Mouse (Mus musculus) ES-Bruce4 (cell line): ENCODE measurements around the gene Stk32b. TPM values are rescaled to one million over a fixed set of nuclear protein-coding genes. Genes with fewer than 3 reads are reported as not detected.

Source experiments
- H3K27ac ChIP-seq: 2 replicates; pipeline ENCODE4 v1.5.1; 2012; ENCODE audit warnings: low read length, inconsistent platforms; ENCODE audit not compliant: insufficient read depth
- H3K27me3 ChIP-seq: 2 replicates; pipeline ENCODE4 v1.6.1; 2012; ENCODE audit warnings: mild to moderate bottlenecking, low read length, inconsistent platforms; ENCODE audit not compliant: control insufficient read depth, poor library complexity, insufficient read depth, severe bottlenecking
- H3K36me3 ChIP-seq: 2 replicates; pipeline ENCODE4 v1.6.1; 2012; ENCODE audit warnings: inconsistent platforms, mild to moderate bottlenecking, low read length, moderate library complexity; ENCODE audit not compliant: control insufficient read depth, poor library complexity, insufficient read depth, severe bottlenecking
- H3K4me1 ChIP-seq: one replicate; pipeline ENCODE4 v1.8.1; 2011; ENCODE audit warnings: low read length; ENCODE audit not compliant: control insufficient read depth, insufficient read depth
- H3K4me3 ChIP-seq: 2 replicates; pipeline ENCODE4 v1.5.1; 2011; ENCODE audit warnings: low read depth, mild to moderate bottlenecking, low read length
- H3K9ac ChIP-seq: 2 replicates; pipeline ENCODE4 v1.6.1; 2012; ENCODE audit warnings: low read depth, mild to moderate bottlenecking, inconsistent platforms; ENCODE audit not compliant: poor library complexity, severe bottlenecking
- H3K9me3 ChIP-seq: replicated peaks from 2 replicates; pipeline ENCODE4 v1.6.1; 2012; ENCODE audit warnings: mild to moderate bottlenecking, low read length, inconsistent platforms; ENCODE audit not compliant: control insufficient read depth, poor library complexity, insufficient read depth, severe bottlenecking
- CTCF ChIP-seq: IDR thresholded peaks from one replicate; pipeline ENCODE4 v1.8.1; 2011; ENCODE audit warnings: low read depth, low read length
- EP300 ChIP-seq: IDR thresholded peaks from 2 replicates; pipeline ENCODE4 v1.6.1; 2011; ENCODE audit warnings: low read depth, low read length; ENCODE audit not compliant: insufficient read depth
- POLR2A ChIP-seq: IDR thresholded peaks from one replicate; pipeline ENCODE4 v1.8.1; 2011; ENCODE audit warnings: low read length; ENCODE audit not compliant: insufficient read depth
- polyA plus RNA-seq: library from polyadenylated mRNA; stranded (reverse); fragments of >200 nt; gene quantifications from 2 replicates; pipeline ENCODE4 v1.2.4, GENCODE M21; 2011; ENCODE audit warnings: low read depth; ENCODE audit not compliant: missing spikeins, insufficient read depth, insufficient read length

The Stk32b gene
- polyA plus RNA-seq, 1 experiment = 0.40 TPM

GRCm38 (mm10) chr5:37575427-37575826, 141.5 kb downstream of the Stk32b start:
- Histone ChIP-seq H3K9me3 (no peaks in the 10 kb centered on the region), H3K4me1 (no peaks in the 10 kb centered on the region), H3K36me3 (no peaks in the 10 kb centered on the region), H3K4me3 (no peak overlapping the region), H3K9ac (no peak overlapping the region), H3K27ac (no peak overlapping the region), H3K27me3 (no peaks in the 10 kb centered on the region)
- no peak for TF ChIP-seq CTCF
- no peak for TF ChIP-seq POLR2A
- no peak for TF ChIP-seq EP300

- TF ChIP-seq EP300 (no peak), POLR2A (no peak), CTCF (no peak)
- Histone ChIP-seq H3K4me3 (no peak overlapping the region), H3K27ac (no peak overlapping the region), H3K9me3 (no peaks in the 10 kb centered on the region), H3K4me1 (no peaks in the 10 kb centered on the region), H3K9ac (no peak overlapping the region), H3K36me3 (no peaks in the 10 kb centered on the region), H3K27me3 (no peaks in the 10 kb centered on the region)
Observed at GRCm38 (mm10) chr5:37557274-37557815, 159.6 kb downstream of the Stk32b start.

GRCm38 (mm10) chr5:37554231-37554630, 162.7 kb downstream of the Stk32b start:
- H3K36me3 ChIP-seq = no peaks in the 10 kb centered on the region
- TF ChIP-seq EP300 (no peak), CTCF (no peak), POLR2A (no peak)
- no peaks in the 10 kb centered on the region for H3K4me1 ChIP-seq
- no peaks in the 10 kb centered on the region for H3K9me3 ChIP-seq
- no peak overlapping the region for H3K27ac ChIP-seq
- H3K4me3 ChIP-seq = no peak overlapping the region
- H3K27me3 ChIP-seq = no peaks in the 10 kb centered on the region
- no peak overlapping the region for H3K9ac ChIP-seq

GRCm38 (mm10) chr5:37551649-37552048, 165.3 kb downstream of the Stk32b start:
- H3K27me3 ChIP-seq = no peaks in the 10 kb centered on the region
- no peaks in the 10 kb centered on the region for H3K4me1 ChIP-seq
- no peak overlapping the region for H3K9ac ChIP-seq
- H3K36me3 ChIP-seq = no peaks in the 10 kb centered on the region
- H3K4me3 ChIP-seq = no peak overlapping the region
- no peak for TF ChIP-seq CTCF
- TF ChIP-seq EP300 = no peak
- no peak for TF ChIP-seq POLR2A
- no peak overlapping the region for H3K27ac ChIP-seq
- no peaks in the 10 kb centered on the region for H3K9me3 ChIP-seq

- Histone ChIP-seq H3K27ac (no peak overlapping the region), H3K9me3 (no peaks in the 10 kb centered on the region), H3K9ac (no peak overlapping the region), H3K4me1 (no peaks in the 10 kb centered on the region), H3K27me3 (no peaks in the 10 kb centered on the region), H3K36me3 (no peaks in the 10 kb centered on the region), H3K4me3 (no peak overlapping the region)
- TF ChIP-seq CTCF (no peak), EP300 (no peak), POLR2A (no peak)
Observed at GRCm38 (mm10) chr5:37535726-37536293, 181.2 kb downstream of the Stk32b start.

GRCm38 (mm10) chr5:37535227-37535626, 181.7 kb downstream of the Stk32b start:
- Histone ChIP-seq H3K36me3 (no peaks in the 10 kb centered on the region), H3K4me3 (no peak overlapping the region), H3K27ac (no peak overlapping the region), H3K9me3 (no peaks in the 10 kb centered on the region), H3K9ac (no peak overlapping the region), H3K27me3 (no peaks in the 10 kb centered on the region), H3K4me1 (no peaks in the 10 kb centered on the region)
- TF ChIP-seq CTCF (no peak), POLR2A (no peak), EP300 (no peak)
